Mouse (Mus musculus) stomach, embryonic 16.5 days (tissue): ENCODE results near the gene Tnip3. TPM values are rescaled to one million over a fixed set of nuclear protein-coding genes. Genes with fewer than 3 reads are reported as not detected.

Experiments
- ATAC-seq: fragments of 200-750 bp; cut with Nextera tagmentation; 2 replicates; pipeline ENCODE4 v1.8.0; 2017; ENCODE audit warnings: moderate number of reproducible peaks, moderate TSS enrichment; ENCODE audit not compliant: insufficient read depth, low FRiP score
- H3K27ac ChIP-seq: fragments of 300-500 bp; sonication (generic); 2 replicates; pipeline ENCODE4 v1.5.1; 2014; ENCODE audit warnings: low read length
- H3K27me3 ChIP-seq: fragments of 300-500 bp; sonication (generic); 2 replicates; pipeline ENCODE4 v1.6.1; 2014; ENCODE audit warnings: low read length, control low read depth, mixed read lengths; ENCODE audit not compliant: control insufficient read depth, insufficient read depth
- H3K36me3 ChIP-seq: fragments of 300-500 bp; sonication (generic); 2 replicates; pipeline ENCODE4 v1.6.1; 2014; ENCODE audit warnings: low read length; ENCODE audit not compliant: control insufficient read depth, insufficient read depth
- H3K4me1 ChIP-seq: fragments of 300-500 bp; sonication (generic); 2 replicates; pipeline ENCODE4 v1.6.1; 2014; ENCODE audit warnings: low read length, control low read depth, mixed read lengths; ENCODE audit not compliant: control insufficient read depth, insufficient read depth
- H3K4me2 ChIP-seq: fragments of 300-500 bp; sonication (generic); 2 replicates; pipeline ENCODE4 v1.6.1; 2014; ENCODE audit warnings: low read depth, low read length, mixed read lengths
- H3K4me3 ChIP-seq: fragments of 300-500 bp; sonication (generic); replicated peaks from 2 replicates; pipeline ENCODE4 v1.5.1; 2014; ENCODE audit warnings: mild to moderate bottlenecking, low read length
- H3K9ac ChIP-seq: fragments of 300-500 bp; sonication (generic); 2 replicates; pipeline ENCODE4 v1.6.1; 2014; ENCODE audit warnings: low read length
- H3K9me3 ChIP-seq: fragments of 300-500 bp; sonication (generic); replicated peaks from 2 replicates; pipeline ENCODE4 v1.6.1; 2016; ENCODE audit warnings: low read length, control low read depth; ENCODE audit not compliant: control insufficient read depth
- WGBS: fragments of 180-500 bp; shearing (Covaris S2); extraction: QIAGEN DNeasy Blood & Tissue Kit; methylation state at CpG from one replicate; pipeline ENCODE4 v1.1.7; 2014; 5-methylcytosine and 5-hydroxymethylcytosine counted together
- polyA plus RNA-seq: library from polyadenylated mRNA; unstranded; fragments of >200 nt; fragmentation: Nextera tagmentation; extraction: Ambion mirVana; gene quantifications from 2 replicates; pipeline ENCODE4 v1.2.1, GENCODE M21; 2015

Tnip3 gene
- polyA plus RNA-seq, 1 experiment from 2014 or later, result 0.22 TPM

GRCm38 (mm10) chr6:65661272-65661671 is 136.2 kb downstream of the Tnip3 start:
- H3K27ac ChIP-seq, result no peak overlapping the region
- 64% methylated on average over 4 of the region's 4 CpGs for WGBS
- H3K4me3 ChIP-seq, result no peak overlapping the region
- no peak overlapping the region for H3K9ac ChIP-seq
- H3K36me3 ChIP-seq, result no peaks in the 10 kb centered on the region
- H3K4me2 ChIP-seq, result no peak overlapping the region
- no peak for ATAC-seq
- no peaks in the 10 kb centered on the region for H3K9me3 ChIP-seq
- H3K27me3 ChIP-seq, result no peaks in the 10 kb centered on the region
- 0 out of 2 replicates have a peak, but pooled peaks cover 3% of the 10 kb centered on the region for H3K4me1 ChIP-seq

GRCm38 (mm10) chr6:65662050-65662449 is 136.9 kb downstream of the Tnip3 start:
- Histone ChIP-seq H3K4me3 (no peak overlapping the region), H3K9ac (no peak overlapping the region), H3K9me3 (no peaks in the 10 kb centered on the region), H3K4me2 (no peak overlapping the region), H3K4me1 (0 out of 2 replicates have a peak, but pooled peaks cover 3% of the 10 kb centered on the region), H3K27ac (no peak overlapping the region), H3K36me3 (no peaks in the 10 kb centered on the region), H3K27me3 (no peaks in the 10 kb centered on the region)
- WGBS, result 59% methylated on average over 2 of the region's 2 CpGs
- ATAC-seq, result no peak

- WGBS, result 47% methylated on average over 6 of the region's 6 CpGs
Measured at GRCm38 (mm10) chr6:65663990-65664389, 138.9 kb downstream of the Tnip3 start.

GRCm38 (mm10) chr6:65666295-65666694 is 141.2 kb downstream of the Tnip3 start:
- H3K4me1 ChIP-seq, result 0 out of 2 replicates have a peak, but pooled peaks cover 3% of the 10 kb centered on the region
- no peaks in the 10 kb centered on the region for H3K27me3 ChIP-seq
- no peak overlapping the region for H3K27ac ChIP-seq
- no peak overlapping the region for H3K4me3 ChIP-seq
- no peak for ATAC-seq
- H3K4me2 ChIP-seq, result no peak overlapping the region
- H3K36me3 ChIP-seq, result no peaks in the 10 kb centered on the region
- WGBS, result 91% methylated on average over 3 of the region's 3 CpGs
- no peak overlapping the region for H3K9ac ChIP-seq
- H3K9me3 ChIP-seq, result no peaks in the 10 kb centered on the region

More at GRCm38 (mm10) chr6:65663990-65664389, 138.9 kb downstream of the Tnip3 start:
- no peaks in the 10 kb centered on the region for H3K9me3 ChIP-seq
- no peak for ATAC-seq
- H3K4me1 ChIP-seq, result 0 out of 2 replicates have a peak, but pooled peaks cover 3% of the 10 kb centered on the region
- H3K27me3 ChIP-seq, result no peaks in the 10 kb centered on the region
- no peak overlapping the region for H3K4me3 ChIP-seq
- H3K4me2 ChIP-seq, result no peak overlapping the region
- H3K36me3 ChIP-seq, result no peaks in the 10 kb centered on the region
- no peak overlapping the region for H3K27ac ChIP-seq
- H3K9ac ChIP-seq, result no peak overlapping the region

- H3K9me3 ChIP-seq, result no peaks in the 10 kb centered on the region
- H3K4me3 ChIP-seq, result no peak overlapping the region
- peak overlapping the region; percentile 85 for H3K27ac ChIP-seq
- H3K27me3 ChIP-seq, result no peaks in the 10 kb centered on the region; the same call in 1 of the 2 replicates
- ATAC-seq, result peak; percentile 88
- no peak overlapping the region for H3K4me2 ChIP-seq
- WGBS, result 57% methylated on average over 2 of the region's 2 CpGs
- H3K9ac ChIP-seq, result no peak overlapping the region
- no peaks in the 10 kb centered on the region for H3K36me3 ChIP-seq
- H3K4me1 ChIP-seq, result peaks cover 5% of the 10 kb centered on the region; the same call in 1 of the 2 replicates
Measured at GRCm38 (mm10) chr6:65669971-65670370, 144.9 kb downstream of the Tnip3 start.

- peak overlapping the region; percentile 71 for H3K4me3 ChIP-seq
- WGBS, result 6% methylated on average over 21 of the region's 21 CpGs
- H3K27me3 ChIP-seq, result no peaks in the 10 kb centered on the region; the same call in 1 of the 2 replicates
- peak overlapping the region; percentile 49 for H3K9ac ChIP-seq
- H3K27ac ChIP-seq, result peak overlapping the region; percentile 42
- H3K36me3 ChIP-seq, result no peaks in the 10 kb centered on the region
- peak; percentile 41 for ATAC-seq
- H3K9me3 ChIP-seq, result no peaks in the 10 kb centered on the region
- H3K4me1 ChIP-seq, result peaks cover 5% of the 10 kb centered on the region; the same call in 1 of the 2 replicates
- H3K4me2 ChIP-seq, result peak overlapping the region; percentile 96
Measured at GRCm38 (mm10) chr6:65670981-65671411, 145.9 kb downstream of the Tnip3 start.

GRCm38 (mm10) chr6:65671451-65671850 is 146.3 kb downstream of the Tnip3 start, which contains the start of gene Ndnf:
Gene Ndnf, plus strand, starts transcription at chr6:65671590.
- H3K27ac ChIP-seq, result peak within 1 kb of the TSS; percentile 69

GRCm38 (mm10) chr6:65672131-65673031 is 147.3 kb downstream of the Tnip3 start:
- no peaks in the 10 kb centered on the region for H3K36me3 ChIP-seq
- under 1% methylated on average over 57 of the region's 57 CpGs for WGBS

More at GRCm38 (mm10) chr6:65671451-65671850, 146.3 kb downstream of the Tnip3 start, which contains the start of gene Ndnf:
- H3K36me3 ChIP-seq, result no peaks in the 10 kb centered on the region
- peaks cover 5% of the 10 kb centered on the region; the same call in 1 of the 2 replicates for H3K4me1 ChIP-seq
- WGBS, result under 1% methylated on average over 26 of the region's 45 CpGs
- no peaks in the 10 kb centered on the region; the same call in 1 of the 2 replicates for H3K27me3 ChIP-seq
- peak; percentile 88 for ATAC-seq
- H3K4me2 ChIP-seq, result peak within 1 kb of the TSS; percentile 96
- peak within 1 kb of the TSS; percentile 71 for H3K4me3 ChIP-seq
- H3K9me3 ChIP-seq, result no peaks in the 10 kb centered on the region
- H3K9ac ChIP-seq, result peak within 1 kb of the TSS; percentile 78

More at GRCm38 (mm10) chr6:65672131-65673031, 147.3 kb downstream of the Tnip3 start:
- no peaks in the 10 kb centered on the region for H3K9me3 ChIP-seq
- H3K4me2 ChIP-seq, result peak overlapping the region; percentile 96
- no peak overlapping the region for H3K27ac ChIP-seq
- 0 out of 2 replicates have a peak, but pooled peaks have one; percentile 7 for ATAC-seq
- H3K9ac ChIP-seq, result peak overlapping the region; percentile 78
- H3K27me3 ChIP-seq, result no peaks in the 10 kb centered on the region; the same call in 1 of the 2 replicates
- peaks cover 5% of the 10 kb centered on the region; the same call in 1 of the 2 replicates for H3K4me1 ChIP-seq
- peak overlapping the region; percentile 71 for H3K4me3 ChIP-seq
